Mouse (Mus musculus) retina, adult 2 months (tissue): ENCODE results near the gene Entpd7.
A peak's percentile ranks its signal among the peaks of the same experiment; 100 is the strongest.

ENCODE experiments used
- DNase-seq: peaks from one replicate; pipeline ENCODE4 v3.0.0-alpha.2; 2012; ENCODE audit warnings: low read depth, low spot score

The Entpd7 gene

DNA sequence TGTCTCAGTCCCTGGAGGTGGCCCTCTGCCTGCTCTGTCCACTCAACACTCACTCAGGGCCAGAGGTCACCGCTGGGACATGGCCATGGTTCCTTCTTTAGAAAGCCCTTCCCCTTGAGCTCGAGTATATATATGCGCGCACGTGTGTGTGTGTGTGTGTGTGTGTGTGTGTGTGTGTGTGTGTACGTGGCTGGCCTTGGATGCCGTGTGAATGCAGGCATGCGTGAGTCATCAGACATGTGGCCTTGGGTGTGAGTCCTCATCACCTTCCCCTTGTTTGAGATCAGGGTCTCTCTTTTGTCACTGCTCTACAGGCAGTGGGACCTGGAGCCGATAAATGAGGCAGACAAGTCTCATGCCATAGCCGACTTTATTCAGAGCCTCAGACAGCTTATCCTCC, 34.0 kb downstream of the Entpd7 start:
- no peak for DNase-seq

DNA sequence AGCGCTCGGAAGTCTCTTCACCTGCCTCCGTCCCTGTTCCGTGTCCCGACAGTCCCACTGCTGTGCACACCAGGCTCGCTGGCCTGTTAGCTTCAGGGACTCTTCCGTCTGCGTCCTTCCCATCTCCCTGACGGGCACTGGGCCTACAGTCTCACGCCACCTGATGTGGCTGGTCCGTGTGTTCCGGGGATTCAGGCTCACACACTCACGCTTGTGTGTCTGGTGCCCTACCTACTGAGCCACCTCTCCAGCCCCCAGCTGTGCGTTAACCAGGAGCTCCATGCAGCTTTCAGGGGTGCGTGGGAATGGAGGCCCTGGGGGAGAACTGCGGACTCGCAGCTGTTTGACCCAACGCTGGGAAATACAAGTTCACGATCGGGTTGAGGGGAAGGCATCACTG, 34.7 kb downstream of the Entpd7 start:
- no peak for DNase-seq

DNA sequence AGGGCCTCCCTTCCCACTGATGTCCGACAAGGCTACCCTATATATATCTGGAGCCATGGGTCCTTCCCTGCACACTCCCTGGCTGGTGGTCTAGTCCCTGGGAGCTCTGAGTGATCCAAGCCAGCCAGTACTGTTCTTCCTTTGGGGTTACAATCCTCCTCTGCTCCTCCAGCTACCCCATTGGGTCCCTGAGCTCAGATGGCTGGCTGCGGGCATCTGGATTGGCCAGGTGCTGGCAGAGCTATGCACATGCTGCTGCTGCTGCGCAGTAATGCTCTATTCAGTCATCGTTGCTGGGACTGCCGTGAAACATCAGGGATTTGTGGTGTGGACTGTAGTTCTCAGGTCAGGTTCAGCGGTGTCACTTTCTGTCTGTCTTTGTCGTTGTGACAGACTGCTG, 35.3 kb downstream of the Entpd7 start:
- DNase-seq, result no peak

DNA sequence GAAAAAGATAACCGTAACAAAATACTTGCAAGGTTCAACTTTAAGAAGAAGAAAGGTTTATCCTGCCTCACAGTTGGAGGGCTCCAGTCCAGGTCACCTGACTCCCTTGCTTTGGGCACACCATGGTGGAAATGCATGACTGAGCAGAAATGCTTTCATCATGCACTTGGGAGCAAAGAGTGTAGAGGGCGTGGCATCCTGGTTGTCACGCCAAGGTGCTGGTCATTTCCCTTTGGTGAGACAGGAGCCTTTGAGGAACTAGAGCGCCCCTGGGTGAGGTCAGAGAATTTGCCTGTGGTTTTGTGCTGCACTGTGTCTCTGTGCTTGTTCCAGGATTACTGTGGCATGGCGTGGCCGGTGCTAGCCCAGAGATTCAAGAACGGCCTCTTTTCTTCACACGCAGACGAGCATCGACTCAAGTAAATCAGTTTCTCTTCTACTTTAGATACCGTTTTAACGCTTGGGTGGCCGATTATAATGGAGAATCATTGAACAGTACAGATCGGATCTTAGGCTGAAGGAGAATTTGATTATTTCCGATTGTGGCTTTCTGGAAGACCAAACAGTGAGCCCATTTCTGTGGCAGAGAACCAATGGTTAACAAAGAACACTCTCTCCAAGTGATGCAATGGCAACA, 37.2 kb downstream of the Entpd7 start:
- DNase-seq, result no peak

DNA sequence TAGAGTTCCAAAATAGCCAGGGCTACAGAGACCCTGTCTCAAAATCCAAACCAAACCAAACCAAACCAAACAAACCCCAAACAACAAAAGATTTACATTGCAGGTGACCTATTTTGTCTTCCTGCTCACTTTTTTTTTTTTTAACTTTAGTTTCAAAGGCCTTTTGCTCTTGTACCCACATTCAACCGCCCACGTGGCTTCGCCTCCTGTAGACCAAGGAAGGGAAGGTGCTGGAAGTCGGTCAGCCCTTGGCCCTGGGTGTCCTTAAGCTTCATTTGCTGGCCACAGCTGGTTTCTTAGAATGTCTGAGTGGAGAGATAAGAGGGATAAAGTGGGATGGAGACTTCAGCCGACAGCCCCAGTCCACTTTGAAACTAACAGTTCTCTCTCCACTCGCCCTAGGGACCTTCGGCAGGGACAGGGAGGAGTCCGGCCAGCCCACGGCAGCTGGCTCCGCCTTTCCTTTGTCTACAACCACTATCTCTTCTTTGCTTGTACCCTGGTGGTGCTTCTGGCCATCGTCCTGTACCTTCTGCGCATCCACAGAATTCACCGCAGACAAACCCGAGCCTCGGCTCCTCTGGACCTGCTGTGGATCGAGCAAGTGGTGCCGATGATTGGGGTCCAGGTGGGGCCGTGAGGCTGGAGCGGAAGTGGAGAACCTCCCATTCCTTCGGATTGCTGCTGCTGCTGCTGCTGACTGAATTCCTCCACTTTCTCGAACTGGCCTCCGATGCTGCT, 40.0 kb downstream of the Entpd7 start:
- DNase-seq, result no peak

DNA sequence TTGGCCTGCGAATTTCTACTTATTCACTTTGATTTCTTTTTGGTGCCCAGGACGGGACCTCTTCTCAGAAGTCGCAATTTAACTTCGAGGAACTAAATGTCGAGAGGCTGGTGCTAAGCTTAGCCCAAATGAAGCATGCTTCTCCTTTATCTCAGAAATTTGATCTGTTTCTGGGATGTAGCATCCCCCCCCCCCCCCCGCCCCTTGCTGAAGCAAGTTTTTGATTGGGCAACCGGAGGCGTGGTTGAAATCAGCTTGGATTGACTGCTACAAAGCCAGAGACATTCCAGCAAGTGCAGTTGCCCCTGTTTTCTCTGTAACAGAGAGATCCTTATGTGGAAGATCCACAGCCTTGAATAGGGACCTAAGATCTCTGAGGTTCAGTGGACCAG, 40.6 kb downstream of the Entpd7 start:
- DNase-seq, result no peak

DNA sequence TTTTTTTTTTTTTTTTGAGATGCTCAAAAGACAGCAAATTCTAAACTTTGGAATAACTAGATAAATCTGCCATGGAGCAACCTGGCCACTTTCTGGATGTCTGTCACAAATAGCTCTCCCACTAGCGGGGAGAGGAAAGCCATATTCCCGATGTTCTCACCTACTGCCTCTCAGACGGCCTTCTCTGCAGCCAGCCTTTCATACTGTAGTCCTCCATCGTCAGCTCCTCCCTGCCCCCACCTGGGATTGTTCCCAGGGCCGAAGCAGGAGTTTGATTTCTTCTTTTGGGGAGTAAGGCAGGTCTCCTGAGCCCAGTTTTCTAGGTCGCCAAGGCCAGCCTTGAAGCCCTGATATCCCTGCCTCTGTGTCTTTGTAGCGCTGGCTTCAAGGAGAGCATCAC, 41.7 kb downstream of the Entpd7 start:
- DNase-seq, result no peak

DNA sequence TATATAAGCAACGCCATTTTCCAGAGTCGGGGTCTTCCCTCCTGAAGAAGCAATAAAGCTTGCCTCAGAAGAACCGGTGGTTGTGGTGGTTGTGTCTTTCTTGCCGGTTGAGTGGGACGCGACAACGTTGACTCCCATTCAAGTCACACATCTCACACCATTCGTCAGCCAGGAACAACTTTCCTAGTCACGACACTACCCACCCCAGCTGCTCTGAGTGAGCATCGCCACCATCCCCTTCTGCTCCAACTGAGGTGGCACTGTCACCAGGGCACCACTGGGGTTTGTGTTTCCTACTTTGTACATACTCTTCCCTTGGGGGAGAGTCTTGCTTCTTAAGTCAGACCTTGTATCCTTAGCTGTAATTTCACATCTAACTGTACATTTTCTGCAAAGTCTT, 48.9 kb downstream of the Entpd7 start:
- no peak for DNase-seq

DNA sequence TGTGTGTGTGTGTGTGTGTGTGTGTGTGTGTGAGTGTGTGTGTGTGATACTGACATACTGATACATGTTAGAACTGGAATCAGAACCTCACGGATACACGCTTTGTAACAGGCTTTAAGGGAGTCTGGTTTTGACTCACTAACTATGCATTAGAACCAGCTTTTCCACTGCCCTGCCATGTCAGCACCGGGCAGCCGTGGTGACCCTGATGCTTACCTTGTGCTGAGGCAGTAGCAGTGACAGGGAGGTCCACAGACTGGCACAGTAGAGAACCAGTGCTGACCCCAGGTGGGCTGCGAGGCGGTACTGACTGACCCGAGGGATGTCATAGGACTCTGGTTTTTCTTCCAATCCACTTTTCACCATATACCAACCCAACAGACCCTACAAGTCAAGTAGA, 53.9 kb downstream of the Entpd7 start:
- no peak for DNase-seq

DNA sequence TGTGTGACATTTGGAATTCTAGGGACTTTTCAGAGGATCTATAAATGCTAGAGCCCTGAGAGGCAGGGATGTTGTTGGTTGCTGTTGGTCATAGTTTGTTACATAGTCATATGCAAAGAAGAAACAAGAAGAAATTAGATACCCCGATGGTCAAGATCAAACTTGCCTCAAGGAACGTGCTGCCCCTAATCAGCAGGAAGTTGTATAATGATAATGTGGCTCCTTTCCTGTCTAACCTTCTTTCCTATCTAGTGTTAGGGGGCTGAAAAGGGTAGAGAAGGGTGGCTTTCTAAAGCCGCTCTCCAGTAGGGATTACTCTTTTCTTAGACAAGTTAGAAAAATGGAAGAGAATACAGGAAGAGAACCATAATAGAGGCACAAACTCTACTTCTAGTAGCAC, 56.3 kb downstream of the Entpd7 start:
- DNase-seq, result no peak

DNA sequence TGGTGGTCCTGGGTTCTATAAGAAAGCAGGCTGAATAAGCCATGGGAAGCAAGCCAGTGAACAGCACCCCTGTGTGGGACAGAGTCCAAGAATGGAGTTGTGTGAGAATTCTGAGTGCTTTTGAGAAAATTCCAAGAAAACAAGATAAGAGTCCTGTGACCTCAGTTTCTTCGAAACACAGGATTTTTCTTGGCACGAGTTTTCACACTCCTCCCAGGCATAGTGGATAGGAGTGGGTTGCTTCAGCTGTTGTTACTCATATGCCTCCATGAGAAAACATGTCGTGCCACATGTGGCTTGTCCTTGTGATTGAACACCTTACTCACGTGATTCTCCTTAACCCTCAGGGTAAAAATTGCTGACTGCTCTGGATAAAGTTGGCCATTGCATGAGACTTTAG, 58.4 kb downstream of the Entpd7 start:
- no peak for DNase-seq

DNA sequence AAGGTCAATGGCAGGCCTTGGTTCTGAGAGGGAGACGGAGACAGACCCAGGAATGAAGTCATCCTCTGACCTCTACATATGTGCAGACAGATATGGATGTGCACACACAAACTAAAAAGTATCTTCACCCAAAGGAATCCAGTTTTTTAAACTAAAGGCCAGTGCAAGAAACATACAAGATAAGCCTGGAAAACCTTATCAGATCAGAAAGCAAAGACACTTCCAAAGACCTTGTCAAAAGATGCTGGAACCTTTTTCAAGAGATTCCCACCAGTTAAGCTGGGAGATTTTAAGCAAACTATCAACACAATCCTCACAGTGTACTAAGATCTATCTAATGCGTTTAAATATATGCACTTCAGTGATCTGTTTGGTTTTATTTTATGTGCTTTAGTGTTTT, 60.5 kb downstream of the Entpd7 start:
- DNase-seq, result no peak

DNA sequence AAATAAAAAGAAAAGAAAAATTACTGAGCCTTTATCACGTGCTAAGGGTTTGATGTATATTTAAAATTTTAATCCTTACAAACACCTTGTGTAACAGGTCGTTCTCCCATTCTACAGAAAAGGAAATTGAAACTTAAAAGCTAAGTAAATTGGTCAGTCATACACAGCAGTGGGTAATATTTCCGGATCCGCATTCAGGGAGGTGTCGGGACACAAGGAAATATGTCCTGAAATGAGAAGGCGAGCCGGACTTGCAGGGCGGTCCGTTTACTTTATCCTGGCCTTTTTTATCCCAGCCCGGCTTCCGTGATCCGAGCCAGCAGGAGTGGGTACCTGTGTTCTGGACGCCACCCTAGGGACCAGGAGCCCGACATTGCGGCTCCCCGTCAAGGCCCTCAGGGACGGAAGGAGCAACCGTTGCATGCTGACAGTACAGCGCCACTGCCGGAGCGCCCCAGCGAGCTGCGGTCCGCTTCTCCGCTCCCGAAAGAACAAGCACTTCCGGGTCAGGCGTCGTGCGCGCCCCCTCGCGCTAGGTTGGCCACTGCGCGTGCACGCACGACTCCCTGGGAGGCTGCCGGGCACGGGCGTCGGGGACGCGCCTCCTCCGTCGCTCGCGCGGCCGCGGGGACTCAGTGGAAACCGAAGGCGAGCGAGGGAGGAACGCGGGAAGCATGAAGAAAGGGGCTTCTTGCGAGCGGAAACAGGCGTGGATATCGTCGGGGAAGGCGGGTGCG, 63.2 kb downstream of the Entpd7 start, which contains the start of the genes Cutc and Cox15:
Gene Cutc (plus strand): TSS at position 508 of the 737 bp plus-strand sequence.
Gene Cox15 (minus strand): TSS at position 512 of the 737 bp plus-strand sequence.
- DNase-seq, result peak; percentile 90

DNA sequence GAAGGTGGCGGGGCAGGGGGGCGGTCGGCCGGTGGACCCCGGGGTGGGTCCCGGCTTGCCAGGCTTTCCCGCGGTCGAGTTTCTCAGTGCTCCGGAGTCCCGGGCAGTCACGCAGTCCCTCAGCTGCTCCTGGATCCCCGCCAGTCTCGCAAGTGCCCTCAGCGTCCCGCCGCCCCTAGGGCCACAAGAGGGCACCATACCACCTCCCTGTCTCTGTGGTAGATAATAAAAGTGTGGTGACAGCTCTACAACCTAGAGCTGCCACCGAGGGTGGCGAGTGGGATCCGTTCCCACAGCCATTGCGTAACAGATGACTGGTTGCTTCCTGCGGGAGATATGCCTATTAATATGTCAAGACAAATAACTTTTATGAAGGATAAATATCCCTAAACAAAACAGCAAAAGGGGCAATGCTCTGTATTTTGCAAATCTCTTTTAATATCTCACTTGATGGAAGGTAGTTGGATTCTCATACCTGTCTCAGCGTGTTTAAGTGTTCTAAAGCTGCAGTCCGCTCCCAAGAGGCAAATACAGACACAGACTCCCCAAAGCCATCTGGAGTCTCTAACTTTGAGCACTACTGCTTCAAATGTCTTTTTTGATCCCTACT, 63.9 kb downstream of the Entpd7 start:
- DNase-seq, result peak; percentile 58

DNA sequence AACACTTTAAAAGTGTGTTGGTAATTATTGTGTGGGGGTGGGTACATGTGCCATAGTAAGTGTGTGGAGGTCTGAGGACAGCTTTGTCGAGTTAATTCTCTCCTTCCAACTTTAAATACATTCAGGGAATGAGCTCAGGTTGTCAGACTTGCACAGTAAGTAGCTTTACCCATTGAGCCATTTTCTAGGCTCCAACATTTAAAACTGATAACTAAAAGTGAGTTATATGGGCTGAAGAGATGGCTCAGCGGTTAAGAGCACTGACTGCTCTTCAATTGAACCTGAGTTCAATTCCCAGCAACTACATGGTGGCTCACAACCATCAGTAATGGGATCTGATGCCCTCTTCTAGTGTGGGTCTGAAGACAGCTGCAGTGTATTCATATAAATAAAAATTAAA, 64.8 kb downstream of the Entpd7 start:
- DNase-seq, result no peak

DNA sequence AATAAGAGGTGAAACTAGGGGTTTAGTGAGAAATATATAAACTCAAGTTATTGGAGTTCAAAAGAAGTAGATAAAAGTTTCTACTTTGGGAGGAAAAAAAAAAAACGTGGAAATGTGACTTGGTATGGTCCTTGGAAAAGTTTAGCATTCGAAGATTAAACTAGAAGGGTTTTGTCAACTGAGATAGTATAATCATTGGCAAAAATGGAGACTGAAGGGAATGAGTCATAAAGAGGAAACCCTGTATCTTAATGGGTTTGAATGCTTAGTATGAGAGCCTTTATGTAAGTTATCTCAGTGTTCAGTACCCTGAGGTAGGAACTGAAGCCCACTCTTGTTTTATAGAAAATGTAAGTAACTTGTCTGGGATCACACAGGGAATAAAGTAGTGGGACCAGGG, 65.4 kb downstream of the Entpd7 start:
- no peak for DNase-seq

DNA sequence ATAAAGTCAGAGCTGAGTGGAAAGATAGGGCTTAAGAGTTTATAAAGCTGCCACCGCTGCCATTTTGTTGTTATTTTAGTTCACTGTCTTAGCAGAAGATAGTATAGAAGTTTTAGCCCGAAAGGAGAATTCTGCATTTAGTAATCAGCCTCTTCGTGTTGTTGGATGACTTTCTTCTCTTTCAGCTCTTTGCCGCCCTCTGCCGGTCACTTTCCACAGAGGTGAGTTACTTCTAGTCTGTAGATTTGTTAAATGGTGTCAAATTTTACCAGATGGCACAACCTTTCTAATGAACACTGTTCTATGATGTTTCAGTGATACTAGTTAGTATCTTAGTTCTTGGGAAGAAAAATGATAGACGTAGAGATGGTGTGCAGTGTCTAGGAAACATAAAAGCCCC, 71.0 kb downstream of the Entpd7 start:
- peak; percentile 45 for DNase-seq

DNA sequence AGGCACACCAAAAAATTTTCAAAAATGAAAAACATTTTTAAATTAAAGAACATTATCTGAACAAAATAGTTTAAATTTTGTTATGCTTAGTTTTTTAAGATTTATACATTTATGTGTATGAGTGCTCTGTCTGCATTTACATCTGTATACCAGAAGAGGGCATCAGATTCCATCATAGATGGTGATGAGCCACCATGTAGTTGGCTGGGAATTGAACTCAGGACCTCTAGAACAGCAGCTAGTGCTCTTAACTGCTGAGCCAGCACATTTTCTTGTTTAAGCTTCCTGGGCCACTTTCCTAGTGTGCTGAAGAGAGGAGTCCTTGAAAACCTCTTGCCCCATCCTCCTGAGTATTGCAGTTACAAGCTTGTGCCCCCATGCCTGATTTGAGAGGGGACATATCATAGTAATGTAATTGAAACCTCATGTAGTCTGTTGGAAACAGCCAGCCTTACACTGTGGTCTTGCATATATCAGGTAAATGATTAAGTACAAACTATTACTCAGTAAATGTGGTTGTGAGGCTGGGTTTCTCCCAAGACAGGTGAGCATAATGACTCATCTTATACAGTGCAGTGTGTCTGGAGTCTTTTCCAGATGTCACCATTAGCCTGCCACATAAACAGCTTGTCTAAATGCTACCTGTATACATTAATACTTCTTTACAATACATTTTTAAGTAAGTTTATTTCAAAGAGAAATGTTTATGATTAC, 72.2 kb downstream of the Entpd7 start:
- no peak for DNase-seq

DNA sequence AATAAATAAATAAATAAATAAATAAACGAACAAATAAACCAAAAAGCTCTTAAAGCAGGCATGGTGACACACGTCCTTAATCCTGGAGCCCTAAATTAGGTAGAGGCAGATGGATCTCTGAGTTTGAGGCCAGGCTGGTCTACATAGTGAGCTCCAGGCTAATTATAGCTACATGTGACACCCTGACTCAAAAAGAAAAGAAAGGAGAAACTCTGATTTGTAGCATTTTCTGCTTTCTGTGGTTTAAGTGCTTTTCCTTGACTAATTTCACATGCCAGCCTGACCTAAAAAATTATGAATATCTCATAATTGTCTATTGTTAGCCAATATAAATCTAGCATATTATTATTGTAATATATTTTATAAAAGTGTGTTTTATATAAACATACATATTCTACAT, 72.9 kb downstream of the Entpd7 start:
- DNase-seq, result no peak

DNA sequence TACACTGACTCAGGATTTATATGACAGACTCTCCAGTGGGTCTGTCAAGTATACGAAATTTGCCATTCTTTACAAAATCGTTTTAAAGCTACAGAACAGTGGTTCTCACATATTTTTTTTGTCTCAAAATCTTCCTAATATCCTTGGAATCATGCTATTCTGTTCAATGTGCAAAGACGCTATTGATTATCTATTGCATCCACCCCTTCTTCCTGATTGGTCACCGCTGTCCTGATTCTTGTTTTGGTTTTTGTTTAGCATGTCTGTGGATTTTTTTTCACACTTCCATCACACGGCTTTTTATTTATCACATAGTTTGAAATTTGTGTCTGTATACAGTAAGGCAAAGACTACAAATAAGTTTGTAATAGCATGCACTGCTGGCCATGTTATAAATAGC, 77.0 kb downstream of the Entpd7 start:
- no peak for DNase-seq

DNA sequence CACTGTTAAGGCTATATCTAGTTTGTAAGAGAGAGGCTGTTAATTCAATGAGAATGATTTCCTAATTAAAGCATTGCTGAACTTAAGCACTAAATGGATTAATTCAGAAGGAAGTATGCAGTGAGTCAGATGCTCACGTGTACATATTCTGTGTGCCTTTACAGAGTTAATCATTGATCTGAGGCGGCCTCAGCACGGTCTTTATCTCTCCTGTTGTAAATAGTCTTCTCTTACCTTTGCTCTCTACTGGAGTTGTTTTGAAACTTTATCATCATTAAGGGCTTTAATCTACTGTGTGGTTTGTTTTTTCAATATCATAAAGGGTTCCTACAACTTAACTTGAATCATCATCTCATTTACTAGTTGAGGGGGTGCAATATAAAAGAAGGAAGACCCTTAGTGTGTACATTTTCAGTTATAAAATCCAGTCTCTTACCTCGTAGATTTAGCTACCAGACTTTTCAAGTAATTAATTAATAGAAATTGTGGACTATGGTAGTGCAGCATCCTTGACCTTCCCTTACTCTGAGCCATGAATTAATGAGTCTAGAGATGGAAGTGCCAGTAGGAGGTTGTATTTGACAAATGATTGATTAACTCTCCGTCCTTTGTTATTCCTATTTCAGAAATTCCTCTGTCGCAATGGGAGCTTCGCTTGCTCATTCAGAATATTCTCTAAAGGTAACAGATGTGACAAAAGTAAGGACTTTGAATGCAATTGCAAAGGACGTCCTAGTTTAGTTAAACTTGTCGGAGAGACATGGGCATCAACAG, 78.3 kb downstream of the Entpd7 start:
- no peak for DNase-seq
